Mouse (Mus musculus): Measurements from ENCODE around the gene Dnaja2. TPM values are rescaled to one million over a fixed set of nuclear protein-coding genes. Genes with fewer than 3 reads are reported as not detected.

Dnaja2 gene
- polyA plus RNA-seq, 1 experiment from 2014 or later = 160 TPM

GRCm38 (mm10) chr8:85517336-85517735 lies 37.8 kb downstream of the Dnaja2 start:
- WGBS = 69% methylated on average over 4 of the region's 4 CpGs
- Histone ChIP-seq H3K4me3 (no peak overlapping the region), H3K27ac (no peak overlapping the region), H3K36me3 (peaks cover 14% of the 10 kb centered on the region), H3K27me3 (no peaks in the 10 kb centered on the region), H3K9me3 (no peaks in the 10 kb centered on the region), H3K4me2 (no peak overlapping the region), H3K4me1 (no peaks in the 10 kb centered on the region), H3K9ac (no peak overlapping the region)
- no peak for ATAC-seq (ENCODE audit: borderline replicate concordance, extremely low read depth, low FRiP score, low TSS enrichment)

GRCm38 (mm10) chr8:85515391-85515790 lies 39.8 kb downstream of the Dnaja2 start:
- Histone ChIP-seq H3K36me3 (peaks cover 3% of the 10 kb centered on the region; the same call in 1 of the 2 replicates), H3K4me3 (no peak overlapping the region)
- WGBS = 79% methylated on average over 7 of the region's 7 CpGs

GRCm38 (mm10) chr8:85513283-85513682 lies 41.9 kb downstream of the Dnaja2 start:
- H3K4me2 ChIP-seq = no peak overlapping the region
- no peaks in the 10 kb centered on the region for H3K4me1 ChIP-seq
- no peak overlapping the region for H3K4me3 ChIP-seq
- ATAC-seq (ENCODE audit: borderline replicate concordance, extremely low read depth, low FRiP score, low TSS enrichment) = no peak
- H3K9ac ChIP-seq = no peak overlapping the region
- H3K36me3 ChIP-seq = peaks cover 3% of the 10 kb centered on the region; the same call in 1 of the 2 replicates
- H3K27me3 ChIP-seq = no peaks in the 10 kb centered on the region
- H3K27ac ChIP-seq = no peak overlapping the region
- no peaks in the 10 kb centered on the region for H3K9me3 ChIP-seq
- 78% methylated on average over 4 of the region's 4 CpGs for WGBS

More at GRCm38 (mm10) chr8:85515391-85515790, 39.8 kb downstream of the Dnaja2 start:
- no peak for ATAC-seq (ENCODE audit: borderline replicate concordance, extremely low read depth, low FRiP score, low TSS enrichment)
- no peaks in the 10 kb centered on the region for H3K27me3 ChIP-seq
- H3K4me1 ChIP-seq = no peaks in the 10 kb centered on the region
- no peak overlapping the region for H3K27ac ChIP-seq
- no peak overlapping the region for H3K4me2 ChIP-seq
- H3K9me3 ChIP-seq = no peaks in the 10 kb centered on the region
- no peak overlapping the region for H3K9ac ChIP-seq

- H3K27ac ChIP-seq = no peak overlapping the region
- no peak for ATAC-seq (ENCODE audit: borderline replicate concordance, extremely low read depth, low FRiP score, low TSS enrichment)
- H3K9ac ChIP-seq = no peak overlapping the region
- H3K4me2 ChIP-seq = no peak overlapping the region
- no peaks in the 10 kb centered on the region for H3K4me1 ChIP-seq
- H3K27me3 ChIP-seq = no peaks in the 10 kb centered on the region
- no peak overlapping the region for H3K4me3 ChIP-seq
- no peaks in the 10 kb centered on the region for H3K9me3 ChIP-seq
- H3K36me3 ChIP-seq = peaks cover 3% of the 10 kb centered on the region; the same call in 1 of the 2 replicates
- WGBS = 82% methylated on average over 8 of the region's 8 CpGs
Observed at GRCm38 (mm10) chr8:85512234-85512633, 42.9 kb downstream of the Dnaja2 start.

DNA sequence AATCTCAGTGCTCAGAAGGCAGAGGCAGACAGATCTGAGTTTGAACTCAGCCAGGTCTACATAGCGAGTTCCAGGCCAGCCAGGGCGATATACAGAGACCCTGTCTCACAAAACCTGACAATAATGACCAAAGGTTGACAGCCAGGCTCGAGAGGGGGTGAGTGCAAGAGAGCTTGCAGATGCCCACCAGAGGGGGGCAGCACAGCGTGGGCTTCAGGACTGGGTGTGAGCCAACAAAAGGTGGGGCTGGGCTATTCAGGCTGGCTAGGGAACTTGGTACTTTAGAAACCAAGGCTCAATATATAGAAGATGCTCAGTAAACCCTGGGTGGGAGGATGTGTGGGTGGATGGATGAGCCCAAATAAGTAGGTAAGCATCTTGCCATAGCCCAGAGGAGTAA lies 46.5 kb downstream of the Dnaja2 start:
- ATAC-seq (ENCODE audit: borderline replicate concordance, extremely low read depth, low FRiP score, low TSS enrichment) = no peak
- H3K4me3 ChIP-seq = no peak overlapping the region
- H3K4me1 ChIP-seq = no peaks in the 10 kb centered on the region
- no peak overlapping the region for H3K9ac ChIP-seq
- 82% methylated on average over 4 of the region's 4 CpGs for WGBS
- no peak overlapping the region for H3K4me2 ChIP-seq
- no peak overlapping the region for H3K27ac ChIP-seq
- no peaks in the 10 kb centered on the region for H3K9me3 ChIP-seq
- H3K27me3 ChIP-seq = no peaks in the 10 kb centered on the region
- peaks cover 3% of the 10 kb centered on the region; the same call in 1 of the 2 replicates for H3K36me3 ChIP-seq

DNA sequence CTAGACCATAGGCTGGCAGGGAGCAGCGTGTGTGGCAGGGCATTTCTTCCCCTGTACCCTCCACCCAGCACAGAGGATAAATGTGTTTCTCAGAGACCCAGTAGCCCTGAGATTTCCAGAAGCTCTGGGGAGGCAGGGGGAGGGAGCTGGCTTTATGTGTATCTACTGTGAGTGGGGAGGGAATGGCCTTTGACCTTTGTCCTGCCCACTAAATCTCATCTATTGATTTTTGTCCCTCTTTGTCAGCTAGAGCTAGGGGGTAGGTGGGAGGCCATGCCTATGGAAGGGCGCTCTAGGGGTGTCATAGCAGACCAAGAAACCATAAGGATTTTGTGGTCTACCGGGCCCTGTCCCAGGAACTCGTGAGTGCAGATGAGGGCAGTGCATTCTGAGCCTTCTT lies 48.5 kb downstream of the Dnaja2 start:
- Histone ChIP-seq H3K4me3 (no peak overlapping the region), H3K27me3 (no peaks in the 10 kb centered on the region), H3K4me1 (no peaks in the 10 kb centered on the region), H3K9me3 (no peaks in the 10 kb centered on the region), H3K9ac (no peak overlapping the region), H3K36me3 (no peaks in the 10 kb centered on the region; the same call in 1 of the 2 replicates), H3K4me2 (no peak overlapping the region), H3K27ac (no peak overlapping the region)
- ATAC-seq (ENCODE audit: borderline replicate concordance, extremely low read depth, low FRiP score, low TSS enrichment) = no peak
- WGBS = 82% methylated on average over 4 of the region's 4 CpGs

DNA sequence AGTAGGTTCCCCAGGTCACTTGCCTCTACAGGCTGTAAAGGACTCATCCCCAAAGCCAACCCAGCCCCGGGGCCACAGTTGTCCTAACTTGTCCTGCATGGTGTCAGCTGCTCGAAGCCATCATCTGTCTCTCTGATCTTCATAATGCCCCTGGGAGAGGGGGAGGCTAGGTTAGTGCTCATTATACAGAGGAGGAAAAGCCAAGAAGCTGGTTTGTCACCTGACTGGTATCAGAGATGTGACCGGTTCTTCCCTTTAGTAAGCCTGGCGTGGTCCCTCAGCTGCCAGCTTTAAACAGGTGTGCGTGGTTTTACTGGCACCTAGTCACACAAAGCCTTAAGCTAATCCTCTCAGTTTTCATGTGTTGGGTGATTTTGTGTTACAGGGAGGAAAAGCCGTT lies 50.4 kb downstream of the Dnaja2 start:
- WGBS = 86% methylated on average over 6 of the region's 6 CpGs
- no peak for ATAC-seq (ENCODE audit: borderline replicate concordance, extremely low read depth, low FRiP score, low TSS enrichment)
- Histone ChIP-seq H3K27ac (no peak overlapping the region), H3K9ac (no peak overlapping the region), H3K4me1 (peaks cover 4% of the 10 kb centered on the region; the same call in 1 of the 2 replicates), H3K27me3 (no peaks in the 10 kb centered on the region), H3K36me3 (no peaks in the 10 kb centered on the region; the same call in 1 of the 2 replicates), H3K9me3 (no peaks in the 10 kb centered on the region), H3K4me2 (no peak overlapping the region), H3K4me3 (no peak overlapping the region)

DNA sequence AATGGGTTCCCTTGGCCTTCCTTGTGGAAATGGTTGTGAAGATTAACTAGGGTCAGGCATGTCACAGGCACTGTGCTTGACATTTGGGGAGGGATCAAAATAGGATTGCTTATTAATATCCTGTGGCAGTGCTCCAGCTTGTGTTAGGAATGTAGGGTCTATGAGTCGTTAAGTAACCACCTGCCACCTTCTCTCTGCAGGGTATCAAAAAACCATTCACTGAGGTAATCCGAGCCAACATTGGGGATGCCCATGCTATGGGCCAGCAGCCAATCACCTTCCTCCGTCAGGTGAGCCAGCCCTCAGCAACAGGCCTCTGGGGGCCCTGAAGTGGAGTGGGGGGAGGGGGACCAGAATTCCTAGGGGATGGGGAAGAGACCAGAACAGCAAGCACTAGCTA lies 52.1 kb downstream of the Dnaja2 start:
- no peaks in the 10 kb centered on the region for H3K27me3 ChIP-seq
- no peak for ATAC-seq (ENCODE audit: borderline replicate concordance, extremely low read depth, low FRiP score, low TSS enrichment)
- WGBS = 54% methylated on average over 3 of the region's 3 CpGs
- no peak overlapping the region for H3K4me2 ChIP-seq
- no peak overlapping the region for H3K27ac ChIP-seq
- no peaks in the 10 kb centered on the region for H3K9me3 ChIP-seq
- peaks cover 13% of the 10 kb centered on the region; the same call in 1 of the 2 replicates for H3K4me1 ChIP-seq
- no peaks in the 10 kb centered on the region for H3K36me3 ChIP-seq
- H3K4me3 ChIP-seq = no peak overlapping the region
- H3K9ac ChIP-seq = no peak overlapping the region

- Histone ChIP-seq H3K36me3 (no peaks in the 10 kb centered on the region), H3K4me1 (peaks cover 13% of the 10 kb centered on the region; the same call in 1 of the 2 replicates)
Observed at GRCm38 (mm10) chr8:85502381-85502780, 52.8 kb downstream of the Dnaja2 start.

DNA sequence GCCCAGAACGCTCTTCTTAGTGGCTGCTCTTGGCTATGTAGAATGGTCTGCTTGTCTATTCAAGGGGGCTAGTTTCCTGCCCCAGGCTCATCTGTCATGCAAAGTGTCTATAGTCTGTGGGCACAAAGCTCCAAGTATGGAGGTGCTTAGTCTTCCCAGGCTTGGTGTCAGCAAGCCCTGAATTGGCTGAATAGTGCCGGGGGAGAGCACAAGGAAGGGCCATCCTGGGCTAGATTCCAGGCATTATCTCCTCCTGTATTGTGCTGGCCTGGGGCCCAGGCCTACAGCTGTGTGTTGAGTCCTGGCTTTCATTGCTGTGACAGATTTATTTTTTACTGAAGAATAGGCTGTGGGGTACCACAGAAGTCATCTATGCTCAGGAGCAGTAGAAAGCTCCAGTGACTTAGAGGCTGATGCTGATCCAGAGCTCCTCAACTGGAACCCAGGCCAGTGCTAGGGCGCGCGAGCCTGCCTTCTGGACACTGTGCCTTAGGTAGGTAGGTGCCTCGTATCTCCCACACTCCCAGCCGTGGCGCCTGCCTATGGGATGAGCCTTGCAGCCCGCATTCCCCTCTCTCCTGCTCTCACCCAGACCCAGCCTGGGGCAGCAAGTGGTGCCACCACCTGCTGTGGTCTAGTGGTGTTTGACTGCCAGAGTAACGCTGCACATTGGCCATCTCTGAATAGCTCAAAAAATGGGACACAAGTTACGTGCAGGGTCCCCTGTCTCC lies 54.0 kb downstream of the Dnaja2 start:
- Histone ChIP-seq H3K4me2 (no peak overlapping the region), H3K9me3 (no peaks in the 10 kb centered on the region), H3K36me3 (no peaks in the 10 kb centered on the region), H3K27ac (0 out of 2 replicates have a peak overlapping the region, but pooled peaks have one; percentile 8), H3K4me3 (no peak overlapping the region), H3K27me3 (no peaks in the 10 kb centered on the region), H3K9ac (no peak overlapping the region), H3K4me1 (peaks cover 13% of the 10 kb centered on the region; the same call in 1 of the 2 replicates)
- 74% methylated on average over 11 of the region's 11 CpGs for WGBS
- ATAC-seq (ENCODE audit: borderline replicate concordance, extremely low read depth, low FRiP score, low TSS enrichment) = peak; percentile 69; the same call in 1 of the 2 replicates

More at GRCm38 (mm10) chr8:85502381-85502780, 52.8 kb downstream of the Dnaja2 start:
- Histone ChIP-seq H3K9me3 (no peaks in the 10 kb centered on the region), H3K27ac (no peak overlapping the region), H3K27me3 (no peaks in the 10 kb centered on the region), H3K4me2 (no peak overlapping the region), H3K4me3 (no peak overlapping the region), H3K9ac (no peak overlapping the region)
- no peak for ATAC-seq (ENCODE audit: borderline replicate concordance, extremely low read depth, low FRiP score, low TSS enrichment)
- 74% methylated on average over 2 of the region's 2 CpGs for WGBS

DNA sequence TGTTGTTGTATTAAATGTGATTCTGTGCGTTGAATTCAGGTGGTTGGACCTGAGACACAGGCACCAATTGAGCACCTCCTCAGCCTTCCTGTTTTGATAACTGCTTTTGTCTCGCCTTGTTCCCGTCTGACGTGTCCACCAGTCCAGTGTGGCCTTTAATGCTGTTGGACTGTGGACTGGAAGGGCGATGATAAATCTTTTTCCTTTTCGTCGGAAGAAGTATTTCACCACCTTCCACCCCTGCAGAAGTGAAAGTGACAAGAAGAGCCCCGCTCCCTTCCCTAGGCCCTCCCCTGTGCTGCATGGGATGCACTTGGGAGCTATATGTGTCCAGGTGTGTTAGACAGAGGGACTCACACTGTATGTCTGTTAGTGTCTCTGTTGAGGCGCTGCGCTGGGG lies 54.7 kb downstream of the Dnaja2 start:
- Histone ChIP-seq H3K36me3 (no peaks in the 10 kb centered on the region), H3K9me3 (no peaks in the 10 kb centered on the region), H3K4me2 (no peak overlapping the region), H3K4me3 (no peak overlapping the region), H3K9ac (no peak overlapping the region), H3K27me3 (no peaks in the 10 kb centered on the region), H3K27ac (0 out of 2 replicates have a peak overlapping the region, but pooled peaks have one; percentile 8), H3K4me1 (peaks cover 13% of the 10 kb centered on the region; the same call in 1 of the 2 replicates)
- no peak for ATAC-seq (ENCODE audit: borderline replicate concordance, extremely low read depth, low FRiP score, low TSS enrichment)
- 80% methylated on average over 10 of the region's 10 CpGs for WGBS

DNA sequence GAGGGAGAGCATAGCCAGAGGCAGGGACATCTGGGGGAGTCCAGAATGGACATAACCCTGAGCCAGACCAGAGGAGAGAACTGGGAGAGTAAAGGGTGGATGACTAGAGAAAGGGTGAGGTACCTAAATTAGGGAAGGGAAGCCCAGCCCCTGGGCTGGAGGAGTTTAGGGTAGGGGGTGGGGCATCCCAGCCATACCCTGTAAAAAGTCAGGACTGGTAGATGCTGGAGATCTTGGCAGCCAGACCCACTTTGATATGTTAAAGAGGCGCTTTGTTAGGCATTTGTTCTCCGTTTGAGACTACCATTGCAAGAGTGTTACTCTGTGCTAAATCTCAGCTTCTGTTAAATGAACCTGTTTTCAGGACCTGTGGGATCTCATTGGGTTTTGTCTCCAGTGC lies 56.6 kb downstream of the Dnaja2 start:
- 52% methylated on average over 2 of the region's 2 CpGs for WGBS
- no peak overlapping the region for H3K27ac ChIP-seq
- H3K27me3 ChIP-seq = no peaks in the 10 kb centered on the region
- no peak overlapping the region for H3K9ac ChIP-seq
- H3K9me3 ChIP-seq = no peaks in the 10 kb centered on the region
- no peak overlapping the region for H3K4me2 ChIP-seq
- no peak for ATAC-seq (ENCODE audit: borderline replicate concordance, extremely low read depth, low FRiP score, low TSS enrichment)
- no peaks in the 10 kb centered on the region for H3K36me3 ChIP-seq
- H3K4me3 ChIP-seq = no peak overlapping the region
- H3K4me1 ChIP-seq = peaks cover 19% of the 10 kb centered on the region
